Mouse (Mus musculus): ENCODE measurements around the gene Gm20219.

Gm20219 gene

DNA sequence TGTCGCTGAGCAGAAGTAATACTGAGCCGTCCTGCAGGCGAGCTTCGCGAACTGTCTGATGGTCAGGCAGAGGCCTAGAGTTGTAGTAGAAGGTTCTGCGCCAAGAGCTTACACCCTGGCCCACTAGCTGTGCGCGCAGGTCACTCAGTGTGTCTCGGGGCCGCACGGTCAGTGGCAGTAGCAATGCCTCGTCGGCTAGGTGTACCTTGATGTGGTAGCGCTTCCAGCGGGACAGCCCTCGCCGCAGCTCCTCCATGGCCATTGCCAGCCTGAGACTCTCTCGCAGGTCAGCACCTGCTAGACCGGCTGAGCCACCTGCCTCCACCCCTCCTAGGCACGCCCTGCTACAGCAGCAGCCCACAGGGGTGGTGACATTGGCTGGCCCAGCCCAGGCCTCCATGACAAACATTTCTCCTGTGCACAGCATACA lies at the start of gene Gm20219:
Gene Gm20219, minus strand, starts transcription at position 266 of the 430 bp plus-strand sequence.
- in situ Hi-C loops (cut with MboI; ENCODE audit: low pct_unique_long_range_greater_than_20kb in 1 of 2, low sequenced_read_pairs in 2 of 2, unreplicated experiment in 1 of 2), result loop anchor here in 1 of 2 experiments (5.0 kb wide), 1 partner anchor 197 kb away; no protein-coding TSS in a partner anchor

GRCm38 (mm10) chr17:56604070-56604380 lies 49.8 kb upstream of the Gm20219 start:
- in situ Hi-C loops (cut with MboI; ENCODE audit: low pct_unique_long_range_greater_than_20kb in 1 of 2, low sequenced_read_pairs in 2 of 2, unreplicated experiment in 1 of 2), result no loop called here

- in situ Hi-C loops (cut with MboI; ENCODE audit: low pct_unique_long_range_greater_than_20kb in 1 of 2, low sequenced_read_pairs in 2 of 2, unreplicated experiment in 1 of 2), result no loop called here
Observed at GRCm38 (mm10) chr17:56603186-56604069, 49.2 kb upstream of the Gm20219 start.

GRCm38 (mm10) chr17:56593527-56594271 lies 39.5 kb upstream of the Gm20219 start:
- in situ Hi-C loops (cut with MboI; ENCODE audit: low pct_unique_long_range_greater_than_20kb in 1 of 2, low sequenced_read_pairs in 2 of 2, unreplicated experiment in 1 of 2), result no loop called here

GRCm38 (mm10) chr17:56592553-56592952 lies 38.4 kb upstream of the Gm20219 start:
- in situ Hi-C loops (cut with MboI; ENCODE audit: low pct_unique_long_range_greater_than_20kb in 1 of 2, low sequenced_read_pairs in 2 of 2, unreplicated experiment in 1 of 2), result no loop called here

DNA sequence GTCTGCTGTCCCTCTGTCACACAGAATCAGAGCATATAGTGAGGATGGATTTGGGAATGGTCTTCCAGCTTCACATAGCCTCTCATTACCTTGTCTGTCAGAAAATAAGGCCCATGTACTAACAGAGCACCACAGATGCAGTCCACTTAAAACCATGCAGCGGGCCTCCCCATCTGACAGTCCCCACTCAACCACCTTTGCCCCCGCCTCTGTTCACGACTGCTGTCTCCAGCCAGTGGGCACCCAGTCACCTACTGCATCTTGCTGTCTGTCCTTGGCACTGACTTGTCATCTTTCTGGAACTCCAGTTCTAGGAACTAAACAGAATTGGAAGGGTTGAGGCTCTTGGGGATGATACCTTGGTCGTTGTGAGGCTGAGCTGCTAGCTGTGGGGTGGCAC lies 34.7 kb upstream of the Gm20219 start:
- in situ Hi-C loops (cut with MboI; ENCODE audit: low pct_unique_long_range_greater_than_20kb in 1 of 2, low sequenced_read_pairs in 2 of 2, unreplicated experiment in 1 of 2), result no loop called here

DNA sequence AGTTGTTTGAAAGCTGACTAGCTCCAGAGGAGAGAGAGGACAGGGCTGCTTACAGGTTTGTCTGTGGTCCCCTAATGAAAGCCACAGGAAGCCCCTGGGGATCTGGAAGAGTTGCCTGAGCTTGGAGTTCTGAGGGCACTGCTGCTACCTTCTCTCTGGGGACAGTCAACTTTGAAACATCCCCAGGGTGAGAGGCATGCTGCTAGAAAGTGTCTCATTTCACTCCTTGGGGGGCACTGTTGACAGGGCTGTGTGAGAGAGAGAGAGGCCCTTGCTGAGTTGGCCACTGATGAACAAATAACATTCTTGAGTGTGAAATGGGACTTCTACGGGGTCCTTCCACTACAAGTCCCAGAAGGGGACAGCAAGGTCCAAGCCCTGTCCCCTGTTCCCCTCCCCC lies 33.6 kb upstream of the Gm20219 start:
- in situ Hi-C loops (cut with MboI; ENCODE audit: low pct_unique_long_range_greater_than_20kb in 1 of 2, low sequenced_read_pairs in 2 of 2, unreplicated experiment in 1 of 2), result no loop called here

DNA sequence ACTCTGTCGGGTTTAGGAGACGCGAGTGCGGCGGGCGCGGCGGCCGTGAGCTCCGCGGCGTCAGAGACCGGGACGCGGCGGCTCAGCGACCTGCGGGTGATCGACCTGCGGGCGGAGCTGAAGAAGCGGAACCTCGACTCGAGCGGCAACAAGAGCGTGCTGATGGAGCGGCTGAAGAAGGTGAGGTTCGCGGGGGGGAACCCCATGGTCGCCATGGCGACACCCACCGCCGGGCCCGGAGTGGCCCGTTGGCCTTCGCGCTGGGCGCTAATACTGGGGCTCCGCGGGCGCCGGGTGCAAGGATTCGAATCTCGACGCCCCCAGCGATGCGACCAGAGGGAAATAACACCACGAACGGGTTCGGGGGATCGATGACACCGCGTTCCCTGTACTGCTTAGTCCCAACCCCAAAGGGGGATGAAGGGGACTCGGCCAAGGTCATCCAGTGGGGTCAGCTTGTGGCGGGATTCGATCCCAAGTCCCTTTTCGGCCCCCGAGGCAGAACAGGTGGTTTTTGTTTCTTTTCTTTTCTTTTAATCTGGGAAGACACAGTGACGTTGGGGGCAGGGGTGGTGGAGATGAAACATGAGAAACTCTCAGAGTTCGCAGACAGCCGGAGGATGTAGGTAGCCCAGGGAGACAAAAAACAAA lies 31.1 kb upstream of the Gm20219 start:
- in situ Hi-C loops (cut with MboI; ENCODE audit: low pct_unique_long_range_greater_than_20kb in 1 of 2, low sequenced_read_pairs in 2 of 2, unreplicated experiment in 1 of 2), result no loop called here

DNA sequence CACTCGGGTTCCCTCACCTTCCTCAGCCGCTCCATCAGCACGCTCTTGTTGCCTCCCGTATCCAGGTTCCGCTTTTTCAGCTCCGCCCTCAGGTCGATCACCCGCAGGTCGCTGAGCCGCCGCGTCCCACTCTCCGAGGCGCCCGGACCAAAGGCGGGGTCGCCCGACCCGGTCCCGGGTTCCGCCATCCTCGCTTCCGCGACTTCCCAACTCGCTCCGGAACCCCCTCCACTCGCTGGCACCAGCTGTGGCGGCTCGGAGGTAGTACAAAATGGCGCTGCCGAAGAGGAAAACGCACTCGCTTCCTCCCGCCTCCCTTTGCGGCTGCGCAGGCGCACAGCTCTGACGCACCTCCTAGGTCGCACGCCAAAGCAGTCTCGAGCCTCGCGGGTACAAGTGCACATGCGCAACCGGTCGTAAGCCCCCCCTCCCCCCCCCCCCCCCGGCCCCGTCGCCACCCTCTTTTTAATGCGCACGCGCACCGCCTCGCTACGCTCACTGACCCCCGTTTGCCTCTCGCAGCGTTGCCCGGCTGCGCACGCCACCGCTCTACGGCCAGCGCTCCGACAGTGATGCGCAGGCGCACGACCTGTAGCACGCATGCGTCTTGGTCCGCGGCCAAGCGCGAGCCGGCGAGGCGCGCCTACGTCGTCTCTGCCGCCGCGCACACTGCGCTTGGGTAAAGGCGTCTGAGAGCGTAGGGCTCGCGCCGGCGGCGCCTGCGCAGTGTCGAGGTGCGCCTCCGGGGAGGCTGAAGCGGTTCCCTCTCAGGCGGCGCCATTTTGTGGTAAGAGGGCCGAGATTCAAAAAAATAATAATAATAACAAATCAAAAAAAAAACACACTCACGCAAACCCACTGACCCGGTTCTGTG lies 30.3 kb upstream of the Gm20219 start, which contains the start of the genes Safb2 and Safb:
Gene Safb2, minus strand, starts transcription at position 329 of the 874 bp plus-strand sequence.
Gene Safb, plus strand, starts transcription at position 569 of the 874 bp plus-strand sequence.
- in situ Hi-C loops (cut with MboI; ENCODE audit: low pct_unique_long_range_greater_than_20kb in 1 of 2, low sequenced_read_pairs in 2 of 2, unreplicated experiment in 1 of 2), result no loop called here

DNA sequence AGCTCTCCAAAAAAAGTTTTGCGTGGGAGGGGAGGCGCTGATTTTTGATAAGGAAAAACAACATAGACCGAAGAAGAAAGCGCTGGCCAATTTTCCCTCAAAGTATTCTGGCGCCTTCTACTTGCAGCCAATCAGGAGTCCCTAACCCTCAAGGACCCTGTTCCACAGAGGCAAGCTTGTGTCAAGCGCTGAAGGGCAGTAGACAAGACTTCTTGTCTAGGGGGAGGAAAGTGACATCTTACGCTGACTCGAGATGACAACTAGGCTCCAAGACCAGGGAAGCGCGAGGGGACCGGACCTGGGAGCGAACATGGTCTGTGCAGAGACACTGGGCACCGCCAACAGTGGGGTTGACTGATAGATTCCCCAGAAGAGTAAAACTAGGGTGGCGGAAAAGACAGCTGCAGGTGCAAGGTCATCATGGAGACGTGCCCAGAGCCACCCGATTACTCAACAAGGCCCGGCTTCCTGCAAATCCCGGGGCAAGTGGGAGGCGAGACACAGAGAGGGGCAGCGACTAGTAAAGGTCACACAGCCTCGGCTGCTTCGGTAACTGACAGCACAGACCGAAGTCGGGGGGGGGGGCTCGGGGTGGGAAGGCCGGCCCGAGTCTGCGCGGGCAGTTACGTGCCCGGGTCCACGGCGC lies 29.5 kb upstream of the Gm20219 start:
- in situ Hi-C loops (cut with MboI; ENCODE audit: low pct_unique_long_range_greater_than_20kb in 1 of 2, low sequenced_read_pairs in 2 of 2, unreplicated experiment in 1 of 2), result no loop called here

- in situ Hi-C loops (cut with MboI; ENCODE audit: low pct_unique_long_range_greater_than_20kb in 1 of 2, low sequenced_read_pairs in 2 of 2, unreplicated experiment in 1 of 2), result no loop called here
Observed at GRCm38 (mm10) chr17:56583071-56583470, 28.9 kb upstream of the Gm20219 start.

DNA sequence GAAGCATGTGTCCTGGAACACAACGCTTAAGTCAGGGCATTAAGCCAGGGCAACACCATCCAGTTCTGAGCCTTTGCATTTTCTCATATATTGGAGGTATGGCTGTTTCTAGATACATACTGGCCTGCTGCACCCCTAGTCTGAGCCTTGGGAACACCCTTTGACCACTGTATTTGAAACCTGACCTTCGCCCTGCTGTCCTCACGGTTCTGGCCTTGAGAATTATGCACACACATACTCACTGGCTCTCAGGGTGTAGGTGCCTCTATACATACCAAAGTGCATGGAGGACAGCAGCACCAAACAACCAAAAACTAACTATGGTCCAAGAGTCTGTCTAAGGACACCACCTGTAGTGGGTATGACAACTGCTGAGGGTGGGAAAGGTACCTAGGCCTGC lies 18.8 kb upstream of the Gm20219 start:
- in situ Hi-C loops (cut with MboI; ENCODE audit: low pct_unique_long_range_greater_than_20kb in 1 of 2, low sequenced_read_pairs in 2 of 2, unreplicated experiment in 1 of 2), result no loop called here

DNA sequence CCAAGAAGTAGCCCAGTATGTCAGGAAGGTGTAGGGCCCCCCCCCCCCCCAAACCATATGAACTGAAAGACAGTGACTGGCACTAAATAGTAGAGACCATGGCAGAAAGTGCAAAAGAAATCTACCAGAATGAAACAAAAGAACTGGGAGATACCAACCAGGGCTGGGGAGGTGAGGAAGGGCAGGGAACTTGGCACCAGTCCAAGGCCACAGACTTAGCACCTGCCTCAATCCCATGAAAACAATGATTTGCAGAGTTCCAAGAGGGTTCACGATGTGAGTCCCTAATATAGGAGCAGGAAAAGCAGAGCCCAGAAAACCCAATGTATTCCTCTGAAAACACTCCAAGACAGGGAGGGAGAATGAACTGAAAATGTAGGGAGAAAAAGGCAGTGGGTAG lies 18.0 kb upstream of the Gm20219 start:
- in situ Hi-C loops (cut with MboI; ENCODE audit: low pct_unique_long_range_greater_than_20kb in 1 of 2, low sequenced_read_pairs in 2 of 2, unreplicated experiment in 1 of 2), result no loop called here

DNA sequence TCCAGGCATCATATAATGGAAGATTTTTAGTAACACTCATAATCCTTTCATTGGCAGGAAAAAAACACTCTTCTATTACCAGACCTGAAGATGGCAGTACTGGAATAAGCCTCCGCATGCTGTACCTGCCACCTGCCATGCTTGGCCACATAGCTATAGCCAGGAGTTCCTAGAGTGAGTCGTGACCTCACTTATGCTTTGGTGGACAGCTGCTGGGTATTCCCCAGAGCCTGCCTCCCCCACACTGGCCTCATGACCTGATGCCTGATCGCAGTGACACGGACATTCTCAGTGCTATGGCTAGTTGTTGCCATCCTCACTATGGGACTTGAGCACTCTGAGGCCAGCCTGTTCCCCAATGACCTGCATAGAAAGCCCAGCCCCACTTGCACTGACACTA lies 16.1 kb upstream of the Gm20219 start:
- in situ Hi-C loops (cut with MboI; ENCODE audit: low pct_unique_long_range_greater_than_20kb in 1 of 2, low sequenced_read_pairs in 2 of 2, unreplicated experiment in 1 of 2), result no loop called here

- in situ Hi-C loops (cut with MboI; ENCODE audit: low pct_unique_long_range_greater_than_20kb in 1 of 2, low sequenced_read_pairs in 2 of 2, unreplicated experiment in 1 of 2), result no loop called here
Observed at GRCm38 (mm10) chr17:56567370-56567769, 13.2 kb upstream of the Gm20219 start.

- in situ Hi-C loops (cut with MboI; ENCODE audit: low pct_unique_long_range_greater_than_20kb in 1 of 2, low sequenced_read_pairs in 2 of 2, unreplicated experiment in 1 of 2), result no loop called here
Observed at GRCm38 (mm10) chr17:56566918-56567317, 12.7 kb upstream of the Gm20219 start.

GRCm38 (mm10) chr17:56566293-56566692 lies 12.1 kb upstream of the Gm20219 start:
- in situ Hi-C loops (cut with MboI; ENCODE audit: low pct_unique_long_range_greater_than_20kb in 1 of 2, low sequenced_read_pairs in 2 of 2, unreplicated experiment in 1 of 2), result no loop called here

DNA sequence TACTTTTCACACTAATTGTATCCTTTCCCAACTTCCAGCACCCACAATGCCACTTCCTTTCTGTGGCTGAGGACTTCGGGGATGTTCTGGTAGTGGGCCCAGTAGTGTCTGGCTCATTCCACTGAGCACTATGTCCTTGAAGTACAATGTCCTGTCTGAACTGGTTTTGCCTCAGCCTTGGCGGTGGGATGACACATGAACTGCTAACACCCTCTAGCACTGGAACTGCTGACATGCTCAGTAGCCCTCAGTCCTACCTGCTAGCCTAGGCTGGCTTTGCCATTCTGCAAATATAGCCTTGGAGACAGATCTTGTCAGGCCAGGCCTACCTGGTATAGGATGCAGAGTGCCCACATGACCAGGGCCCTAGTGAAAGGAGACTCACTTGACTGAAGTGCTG lies 7.7 kb upstream of the Gm20219 start:
- in situ Hi-C loops (cut with MboI; ENCODE audit: low pct_unique_long_range_greater_than_20kb in 1 of 2, low sequenced_read_pairs in 2 of 2, unreplicated experiment in 1 of 2), result no loop called here
